Mouse (Mus musculus) G1E (cell line): ENCODE data around the gene Fads6.

Experiments
- CTCF ChIP-seq: IDR thresholded peaks from 2 replicates; pipeline ENCODE4 v1.5.1; 2012; ENCODE audit warnings: low read depth, low read length, inconsistent platforms, mixed read lengths
- GATA1 ChIP-seq: IDR thresholded peaks from 2 replicates; pipeline ENCODE4 v1.6.1; 2012; ENCODE audit warnings: borderline replicate concordance, low read length, inconsistent platforms, mixed read lengths
- GATA2 ChIP-seq: IDR thresholded peaks from 2 replicates; pipeline ENCODE4 v1.6.1; 2012; ENCODE audit warnings: low read depth, low read length, inconsistent platforms, borderline replicate concordance
- POLR2AphosphoS5 ChIP-seq: IDR thresholded peaks from 2 replicates; pipeline ENCODE4 v1.6.1; 2012; ENCODE audit warnings: low read depth, low read length, inconsistent platforms; ENCODE audit not compliant: insufficient replicate concordance
- TAL1 ChIP-seq: conservative IDR thresholded peaks from 2 replicates; pipeline ENCODE4 v1.6.1; 2012; ENCODE audit warnings: low read depth, low read length, inconsistent platforms, mixed read lengths

DNA sequence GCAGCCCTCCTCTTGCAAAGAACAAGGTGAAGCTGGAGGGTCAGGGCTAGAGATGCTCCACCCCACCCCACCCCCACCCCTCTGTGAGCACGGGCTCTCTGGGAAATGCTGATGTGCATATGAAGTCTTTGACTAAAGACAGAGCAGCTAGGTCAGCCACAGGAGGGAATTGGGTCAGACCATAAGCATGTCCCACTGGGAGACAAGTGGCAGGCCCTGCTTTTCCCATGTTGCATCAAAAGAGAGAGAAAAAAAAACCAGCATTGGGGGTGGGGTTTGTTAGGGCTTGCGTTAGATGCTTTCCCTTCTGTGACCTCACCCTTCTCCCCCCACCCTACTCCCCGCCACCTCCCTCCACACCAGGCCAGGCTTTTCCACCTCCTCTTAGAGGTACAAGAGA, 50.2 kb downstream of the Fads6 start:
- no peak for TF ChIP-seq CTCF
- no peak for TF ChIP-seq GATA2
- TF ChIP-seq GATA1, result no peak
- no peak for TF ChIP-seq POLR2AphosphoS5
- TF ChIP-seq TAL1, result no peak
